Mouse (Mus musculus) CH12.LX (cell line): ENCODE results near the gene Dlgap1.

Experiments used
- CHD1 ChIP-seq: IDR thresholded peaks from 2 replicates; pipeline ENCODE4 v1.6.1; 2012; ENCODE audit warnings: low read depth, low read length, improper control_type of control experiment, inconsistent platforms
- CTCF ChIP-seq, 2 experiments: IDR thresholded peaks in 1 of 2; conservative IDR thresholded peaks in 1 of 2; 2 replicates each; pipeline ENCODE4 v1.5.1; 2011 to 2012; ENCODE audit warnings: low read depth in 2 of 2, low read length in 2 of 2, improper control_type of control experiment in 1 of 2, inconsistent platforms in 1 of 2, mild to moderate bottlenecking in 1 of 2, moderate library complexity in 1 of 2
- ELF1 ChIP-seq: IDR thresholded peaks from 2 replicates; pipeline ENCODE4 v1.6.1; 2014; ENCODE audit warnings: low read depth, mild to moderate bottlenecking, inconsistent platforms, low read length, improper control_type of control experiment
- EP300 ChIP-seq: IDR thresholded peaks from 2 replicates; pipeline ENCODE4 v1.6.1; 2011; ENCODE audit warnings: low read length, improper control_type of control experiment
- JUND ChIP-seq: conservative IDR thresholded peaks from 2 replicates; pipeline ENCODE4 v1.6.1; 2011; ENCODE audit warnings: low read depth, low read length, improper control_type of control experiment
- MAFK ChIP-seq: IDR thresholded peaks from 2 replicates; pipeline ENCODE4 v1.6.1; 2011; ENCODE audit warnings: low read length, improper control_type of control experiment; ENCODE audit not compliant: insufficient replicate concordance
- POLR2A ChIP-seq: IDR thresholded peaks from 2 replicates; pipeline ENCODE4 v1.6.1; 2011; ENCODE audit warnings: low read depth, mild to moderate bottlenecking, improper control_type of control experiment, low read length

- TF ChIP-seq EP300 (no peak), CTCF (conservative IDR thresholded peaks at IDR 0.05 in 1 of 2, IDR thresholded peaks at IDR 0.05 in 1 of 2; ENCODE audit: low read depth in 2 of 2, low read length in 2 of 2) (no peak), MAFK (no peak), JUND (no peak), CHD1 (no peak), POLR2A (no peak), ELF1 (no peak)
Observed at GRCm38 (mm10) chr17:69954936-69955335, 13.9 kb upstream of the Dlgap1 start.
